ENCODE assay signal across 9 mouse cellular contexts in the genomic region with DNA sequence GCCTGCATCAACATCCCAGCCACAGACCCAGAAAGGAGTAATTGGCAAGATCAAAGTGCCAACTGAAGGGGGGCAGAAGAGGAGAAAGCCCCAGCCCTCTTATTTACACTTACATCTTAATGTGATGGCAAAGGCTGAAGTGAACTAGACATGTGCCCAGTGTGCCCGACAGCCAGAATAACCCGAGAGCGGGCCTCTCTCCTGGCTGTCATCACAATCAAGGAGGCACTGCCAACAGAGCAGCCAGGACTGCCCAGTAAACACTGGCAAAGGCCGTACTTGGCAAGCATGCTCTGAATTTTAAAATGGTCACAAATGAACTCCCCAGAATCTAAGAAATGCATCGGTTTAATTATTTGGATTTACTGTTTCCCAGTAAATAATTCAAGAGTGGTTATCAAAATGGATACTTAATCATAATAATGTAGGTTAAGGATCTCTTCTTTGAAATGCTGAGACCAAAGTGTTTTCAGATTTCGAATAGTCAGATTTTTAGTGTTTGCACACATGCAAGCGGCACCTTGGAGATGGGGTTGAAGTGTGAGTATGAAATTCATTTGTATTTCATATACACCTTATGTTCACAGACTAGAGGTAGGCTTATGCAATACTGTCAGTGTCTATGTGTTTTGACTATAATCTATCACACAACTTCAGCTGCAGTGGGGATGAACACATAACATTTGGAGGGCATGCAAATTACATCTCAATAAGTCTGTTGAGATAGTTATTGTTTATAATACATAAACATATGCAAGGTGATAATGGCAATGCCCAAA.
A peak's percentile ranks its signal among the peaks of the same experiment; 100 is the strongest.
DNase-seq lines count a peak whose midpoint lies in the region; ATAC-seq lines count a peak whose summit lies in the region.
"Had no signal": no experiment of that assay in that cellular context is flagged by ENCODE, and none has a peak within 500 bp of the region (broad histone marks: within the 10 kb centered on the region; RNA-seq: fewer than 3 reads in every experiment).

No protein-coding gene starts in this region.

- H3K27me3 ChIP-seq in forebrain, embryonic 14.5 days (replicated peaks; ENCODE audit: control insufficient read depth, insufficient read depth, low read length), result no peaks in the 10 kb centered on the region
- H3K27me3 ChIP-seq in forebrain, embryonic 12.5 days, result no peaks in the 10 kb centered on the region
- H3K27me3 ChIP-seq in midbrain, embryonic 11.5 days (ENCODE audit: control insufficient read depth, insufficient read depth, low read length), result no peaks in the 10 kb centered on the region
- no peaks in the 10 kb centered on the region for H3K27me3 ChIP-seq in midbrain, embryonic 10.5 days (ENCODE audit: low read depth, poor library complexity, severe bottlenecking)
- no peaks in the 10 kb centered on the region for H3K27me3 ChIP-seq in neural tube, embryonic 15.5 days (replicated peaks)

- no peak overlapping the region for H3K9ac ChIP-seq in forebrain, embryonic 14.5 days (ENCODE audit: low read length)
- H3K9ac ChIP-seq in forebrain, embryonic 12.5 days, result no peak overlapping the region
- no peak overlapping the region for H3K9ac ChIP-seq in midbrain, embryonic 11.5 days (ENCODE audit: low read length)
- no peak overlapping the region for H3K9ac ChIP-seq in neural tube, embryonic 15.5 days (replicated peaks)

- intact Hi-C loops in heart, postnatal 10 days (cut with DNase I), result loop anchor here (5.0 kb wide), 1 partner anchor 281 kb away; a partner anchor contains a TSS

- H3K27ac ChIP-seq in forebrain, embryonic 14.5 days (ENCODE audit: low read depth, low read length), result no peak overlapping the region
- no peak overlapping the region for H3K27ac ChIP-seq in forebrain, embryonic 12.5 days
- H3K27ac ChIP-seq in midbrain, embryonic 11.5 days (ENCODE audit: low read depth, low read length), result no peak overlapping the region
- H3K27ac ChIP-seq in midbrain, embryonic 10.5 days (replicated peaks), result no peak overlapping the region
- peak overlapping the region; percentile 8; the same call in 1 of the 2 replicates for H3K27ac ChIP-seq in neural tube, embryonic 15.5 days (replicated peaks)

- peak; percentile 91 for ATAC-seq in forebrain, embryonic 14.5 days
- ATAC-seq in forebrain, embryonic 12.5 days (ENCODE audit: low FRiP score), result no peak
- no peak for ATAC-seq in midbrain, embryonic 11.5 days (ENCODE audit: low FRiP score)
- ATAC-seq in neural tube, embryonic 15.5 days (ENCODE audit: low FRiP score), result peak; percentile 79

- no peaks in the 10 kb centered on the region for H3K9me3 ChIP-seq in forebrain, embryonic 14.5 days (replicated peaks; ENCODE audit: control insufficient read depth, low read length)
- H3K9me3 ChIP-seq in forebrain, embryonic 12.5 days, result no peaks in the 10 kb centered on the region
- H3K9me3 ChIP-seq in midbrain, embryonic 11.5 days (ENCODE audit: control insufficient read depth, low read length), result no peaks in the 10 kb centered on the region
- H3K9me3 ChIP-seq in midbrain, embryonic 10.5 days (replicated peaks), result no peaks in the 10 kb centered on the region
- H3K9me3 ChIP-seq in neural tube, embryonic 15.5 days (replicated peaks), result no peaks in the 10 kb centered on the region

- H3K4me1 ChIP-seq in forebrain, embryonic 14.5 days (ENCODE audit: control insufficient read depth, insufficient read depth, low read length), result peaks cover 11% of the 10 kb centered on the region
- peaks cover 6% of the 10 kb centered on the region; the same call in 1 of the 2 replicates for H3K4me1 ChIP-seq in forebrain, embryonic 12.5 days
- no peaks in the 10 kb centered on the region for H3K4me1 ChIP-seq in midbrain, embryonic 11.5 days (ENCODE audit: control insufficient read depth, insufficient read depth, low read length)
- no peaks in the 10 kb centered on the region for H3K4me1 ChIP-seq in midbrain, embryonic 10.5 days
- peaks cover 20% of the 10 kb centered on the region for H3K4me1 ChIP-seq in neural tube, embryonic 15.5 days

- no peak overlapping the region for H3K4me3 ChIP-seq in forebrain, embryonic 14.5 days (ENCODE audit: low read depth, low read length)
- H3K4me3 ChIP-seq in forebrain, embryonic 12.5 days (replicated peaks), result no peak overlapping the region
- H3K4me3 ChIP-seq in midbrain, embryonic 11.5 days (ENCODE audit: low read depth, low read length), result no peak overlapping the region
- no peak overlapping the region for H3K4me3 ChIP-seq in midbrain, embryonic 10.5 days
- H3K4me3 ChIP-seq in neural tube, embryonic 15.5 days (replicated peaks), result no peak overlapping the region

- 41% methylated on average over 7 of the region's 7 CpGs for WGBS in forebrain, embryonic 14.5 days
- WGBS in forebrain, embryonic 12.5 days, result 78% methylated on average over 7 of the region's 7 CpGs
- WGBS in midbrain, embryonic 11.5 days, result 84% methylated on average over 7 of the region's 7 CpGs
- WGBS in midbrain, embryonic 10.5 days, result 87% methylated on average over 7 of the region's 7 CpGs
- 72% methylated on average over 7 of the region's 7 CpGs for WGBS in neural tube, embryonic 15.5 days

- no peaks in the 10 kb centered on the region for H3K36me3 ChIP-seq in forebrain, embryonic 14.5 days (ENCODE audit: control insufficient read depth, insufficient read depth, low read length)
- H3K36me3 ChIP-seq in forebrain, embryonic 12.5 days (replicated peaks), result no peaks in the 10 kb centered on the region
- no peaks in the 10 kb centered on the region for H3K36me3 ChIP-seq in midbrain, embryonic 11.5 days (ENCODE audit: control insufficient read depth, insufficient read depth, low read length)
- H3K36me3 ChIP-seq in midbrain, embryonic 10.5 days, result no peaks in the 10 kb centered on the region
- no peaks in the 10 kb centered on the region for H3K36me3 ChIP-seq in neural tube, embryonic 15.5 days

- H3K4me2 ChIP-seq in forebrain, embryonic 14.5 days (ENCODE audit: low read length), result no peak overlapping the region
- no peak overlapping the region for H3K4me2 ChIP-seq in forebrain, embryonic 12.5 days
- H3K4me2 ChIP-seq in midbrain, embryonic 11.5 days, result no peak overlapping the region
- H3K4me2 ChIP-seq in neural tube, embryonic 15.5 days, result no peak overlapping the region

- DNase-seq in forebrain, embryonic 14.5 days (ENCODE audit: low spot score), result peak; percentile 84
- DNase-seq in midbrain, embryonic 11.5 days (ENCODE audit: low spot score, missing footprints), result peak; percentile 57
- DNase-seq in midbrain, embryonic 10.5 days (ENCODE audit: low spot score), result no peak
- DNase-seq in heart, postnatal 10 days, result peak; percentile 80 to 84
- DNase-seq in thymus, postnatal 36 days, result no peak
- DNase-seq in spleen, postnatal 10 days (ENCODE audit: low spot score in 2 of 2), result no peak
- DNase-seq: B cell, adult 2 months had no signal

Comparison
In these comparisons a context has a peak if more than half of its experiments do, and no peak if none do; other contexts are left out.
1. ATAC-seq: peak in forebrain, embryonic 14.5 days (single experiment) and neural tube, embryonic 15.5 days (single experiment); none in forebrain, embryonic 12.5 days (single experiment) and midbrain, embryonic 11.5 days (single experiment).
2. DNase-seq: peak in forebrain, embryonic 14.5 days (single experiment), midbrain, embryonic 11.5 days (single experiment) and heart, postnatal 10 days (2 of 2); none in midbrain, embryonic 10.5 days (single experiment), thymus, postnatal 36 days (0 of 2) and spleen, postnatal 10 days (0 of 2).